Mouse (Mus musculus) urinary bladder, postnatal 14 days (tissue): Measurements from ENCODE around the gene Slc22a22.
"Not testable (repeated sequence)": the region's sequence is repeated elsewhere in the genome, so short reads cannot be mapped to it uniquely, and the experiment has no call there.

Experiments used
- DNase-seq: peaks from one replicate; pipeline ENCODE4 v3.0.0; 2021; ENCODE audit warnings: low spot score

Gene Slc22a22

GRCm38 (mm10) chr15:57380381-57380780 is 97.0 kb downstream of the Slc22a22 start:
- no peak for DNase-seq

GRCm38 (mm10) chr15:57366446-57366845 is 111.0 kb downstream of the Slc22a22 start:
- DNase-seq: no peak

- no peak for DNase-seq
These were observed 122.1 kb downstream of the Slc22a22 start for GRCm38 (mm10) chr15:57355278-57355677.

GRCm38 (mm10) chr15:57340499-57340898 is 136.9 kb downstream of the Slc22a22 start:
- no peak for DNase-seq

- DNase-seq: no peak
These were observed 146.1 kb downstream of the Slc22a22 start for GRCm38 (mm10) chr15:57331326-57331725.

- DNase-seq: no peak
These were observed 159.4 kb downstream of the Slc22a22 start for GRCm38 (mm10) chr15:57318001-57318400.

- no peak for DNase-seq
These were observed 160.9 kb downstream of the Slc22a22 start for GRCm38 (mm10) chr15:57316486-57316885.

GRCm38 (mm10) chr15:57302710-57303109 is 174.7 kb downstream of the Slc22a22 start:
- no peak for DNase-seq

- no peak for DNase-seq
These were observed 198.9 kb downstream of the Slc22a22 start for GRCm38 (mm10) chr15:57278505-57278904.

GRCm38 (mm10) chr15:57276411-57276810 is 201.0 kb downstream of the Slc22a22 start:
- DNase-seq: no peak

- DNase-seq: not testable (repeated sequence)
These were observed 237.4 kb downstream of the Slc22a22 start for GRCm38 (mm10) chr15:57240061-57240460.

GRCm38 (mm10) chr15:57230439-57230838 is 247.0 kb downstream of the Slc22a22 start:
- DNase-seq: no peak

- DNase-seq: no peak
These were observed 272.1 kb downstream of the Slc22a22 start for GRCm38 (mm10) chr15:57205315-57205714.

GRCm38 (mm10) chr15:57204444-57204930 is 272.9 kb downstream of the Slc22a22 start:
- no peak for DNase-seq
